Mouse (Mus musculus) kidney, adult 18-20 months (tissue): Measurements from ENCODE around the gene Cdk14.

Source experiments
- DNase-seq: peaks from one replicate; pipeline ENCODE4 v3.0.0; 2021

Gene Cdk14

DNA sequence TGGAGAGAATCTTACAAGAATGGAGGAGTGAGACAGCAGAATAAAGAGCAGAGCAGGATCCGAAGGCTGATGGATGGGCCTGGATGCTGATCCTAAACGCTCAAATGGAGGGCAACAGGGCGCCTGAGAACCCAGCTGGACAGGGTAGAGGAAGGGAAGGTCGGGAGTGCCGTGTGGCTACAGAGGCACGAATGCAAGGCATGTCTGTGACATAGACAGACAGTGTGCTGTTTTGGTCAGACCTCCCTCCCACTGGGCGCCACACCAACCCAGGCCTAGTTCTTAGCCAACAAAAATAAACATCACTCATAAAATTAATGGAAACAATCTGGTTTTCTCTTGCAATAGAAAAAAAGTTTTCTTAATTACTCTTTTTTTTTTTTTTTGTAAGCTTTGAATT is 594.2 kb downstream of the Cdk14 start:
- DNase-seq: peak; percentile 31

- no peak for DNase-seq
These were observed 595.0 kb downstream of the Cdk14 start for GRCm38 (mm10) chr5:4825076-4825475.

- DNase-seq: no peak
These were observed 595.9 kb downstream of the Cdk14 start for GRCm38 (mm10) chr5:4824171-4824570.

DNA sequence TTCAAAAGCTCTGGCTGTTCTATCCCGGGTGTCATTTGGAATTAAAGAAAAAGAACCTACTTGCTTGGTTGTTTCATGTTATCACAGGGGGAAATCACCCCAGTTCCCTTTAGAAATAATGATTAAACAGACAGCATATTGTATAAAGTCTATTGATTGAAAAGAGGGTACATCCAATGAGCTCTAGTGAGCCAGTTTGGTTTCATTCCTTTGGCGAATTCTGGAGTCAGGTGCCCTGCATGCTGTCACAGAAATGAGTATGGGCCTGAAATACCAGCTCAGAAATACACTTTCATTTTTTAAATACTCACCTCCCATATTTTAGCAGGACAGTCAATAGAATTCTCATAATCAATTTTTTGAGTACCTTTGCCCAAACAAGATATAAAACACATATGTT is 598.1 kb downstream of the Cdk14 start:
- DNase-seq: no peak

- no peak for DNase-seq
These were observed 598.7 kb downstream of the Cdk14 start for GRCm38 (mm10) chr5:4821368-4821771.

- DNase-seq: no peak
These were observed 603.1 kb downstream of the Cdk14 start for GRCm38 (mm10) chr5:4816981-4817380.

- DNase-seq: no peak
These were observed 605.5 kb downstream of the Cdk14 start for GRCm38 (mm10) chr5:4814465-4815204.

DNA sequence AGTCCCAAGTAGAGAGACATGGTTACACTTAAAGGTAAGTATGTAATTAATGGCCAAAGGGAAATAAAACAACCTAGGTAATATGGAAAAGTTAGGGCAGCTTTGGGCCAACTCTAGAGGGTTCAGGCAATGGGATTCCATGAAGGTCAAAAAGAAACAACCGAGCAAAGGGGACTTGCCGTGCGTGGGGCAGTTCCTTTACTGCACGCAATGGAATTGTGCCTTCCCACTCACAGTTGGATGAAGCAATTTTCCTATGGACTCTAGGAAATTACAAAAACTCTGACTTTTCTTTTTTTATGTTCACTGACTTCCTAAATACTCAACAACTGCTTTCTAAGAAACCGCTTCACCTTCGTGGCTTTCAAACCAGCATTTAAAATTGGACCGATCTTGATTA is 606.8 kb downstream of the Cdk14 start:
- DNase-seq: no peak

GRCm38 (mm10) chr5:4812036-4812729 is 607.9 kb downstream of the Cdk14 start:
- no peak for DNase-seq

GRCm38 (mm10) chr5:4805228-4805627 is 614.9 kb downstream of the Cdk14 start:
- DNase-seq: peak; percentile 22

DNA sequence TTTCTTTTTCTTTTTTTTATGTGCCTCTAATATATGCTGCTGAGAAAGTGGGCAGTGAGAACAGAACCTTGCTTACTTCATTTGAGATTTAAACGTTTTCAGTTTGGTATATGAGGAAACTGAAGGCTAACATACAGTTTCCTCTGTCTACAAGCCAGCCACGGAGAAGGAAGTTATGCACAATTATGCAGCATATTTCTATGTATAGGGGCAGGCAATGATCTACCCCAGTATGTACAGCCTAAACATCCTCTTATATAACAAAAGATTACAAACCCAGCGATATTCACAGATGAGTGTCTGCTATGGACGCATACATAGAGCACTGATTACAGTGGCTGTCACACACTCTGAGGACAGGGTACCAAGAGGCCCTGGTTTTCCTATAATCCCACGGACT is 616.4 kb downstream of the Cdk14 start:
- no peak for DNase-seq

DNA sequence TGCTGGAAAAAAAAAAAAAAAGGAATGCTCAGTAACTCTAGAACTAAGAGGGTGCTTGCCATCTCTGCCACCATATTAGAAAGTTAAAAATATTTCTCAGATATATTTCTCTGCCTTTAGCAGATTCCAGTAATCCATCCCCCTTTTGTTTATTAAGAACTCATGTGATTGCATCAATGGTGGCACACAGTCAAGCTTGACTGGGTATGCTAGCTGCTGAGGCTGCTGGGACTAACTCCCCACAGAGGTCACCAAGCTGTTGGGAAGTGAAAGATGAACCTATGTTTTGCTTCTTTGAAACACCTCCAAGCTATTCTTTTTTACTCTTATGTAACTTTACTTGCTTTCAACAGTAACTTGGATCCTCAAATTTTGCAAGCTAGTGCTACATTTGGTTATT is 618.1 kb downstream of the Cdk14 start:
- no peak for DNase-seq

GRCm38 (mm10) chr5:4801096-4801850 is 618.8 kb downstream of the Cdk14 start:
- DNase-seq: no peak

DNA sequence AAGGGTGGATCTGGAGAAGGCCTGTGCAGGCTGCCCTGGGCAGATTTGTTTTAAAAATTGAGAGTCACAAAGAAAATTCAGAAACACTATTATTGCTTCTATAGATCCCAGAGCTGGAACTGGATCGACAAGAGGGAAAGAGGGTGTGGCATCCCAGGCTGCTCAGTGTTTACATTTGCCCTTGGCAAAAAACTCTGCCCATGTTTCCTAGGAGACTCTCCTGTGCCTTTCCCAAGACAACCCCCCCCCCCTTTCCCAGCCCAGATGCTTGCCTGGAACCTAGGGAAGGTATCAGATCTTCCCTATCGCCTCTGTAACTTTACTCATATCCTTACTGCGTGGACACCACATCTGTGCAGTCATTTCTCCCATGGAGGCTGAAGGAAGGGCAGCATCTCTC is 628.9 kb downstream of the Cdk14 start:
- DNase-seq: no peak

GRCm38 (mm10) chr5:4790265-4790664 is 629.8 kb downstream of the Cdk14 start:
- no peak for DNase-seq

DNA sequence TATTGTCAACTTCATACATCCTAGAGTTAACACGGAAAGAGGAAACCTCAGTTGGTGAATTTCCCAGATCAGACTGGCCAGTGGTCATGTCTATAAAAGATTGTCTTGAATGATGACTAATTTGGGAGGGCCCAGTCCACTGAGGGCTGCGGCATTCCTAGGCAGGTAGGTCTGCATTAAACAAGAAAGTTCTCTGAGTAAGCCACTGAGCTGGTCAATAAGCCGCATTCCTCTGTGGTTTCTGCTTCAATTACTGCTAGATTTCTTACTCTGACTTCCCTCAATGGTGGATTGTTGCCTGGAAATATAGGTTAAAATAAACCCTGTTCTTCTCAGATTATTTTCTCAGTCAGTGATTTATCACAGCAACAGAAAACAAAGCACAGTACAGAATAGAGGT is 631.6 kb downstream of the Cdk14 start:
- DNase-seq: no peak

GRCm38 (mm10) chr5:4786816-4787215 is 633.3 kb downstream of the Cdk14 start:
- no peak for DNase-seq

DNA sequence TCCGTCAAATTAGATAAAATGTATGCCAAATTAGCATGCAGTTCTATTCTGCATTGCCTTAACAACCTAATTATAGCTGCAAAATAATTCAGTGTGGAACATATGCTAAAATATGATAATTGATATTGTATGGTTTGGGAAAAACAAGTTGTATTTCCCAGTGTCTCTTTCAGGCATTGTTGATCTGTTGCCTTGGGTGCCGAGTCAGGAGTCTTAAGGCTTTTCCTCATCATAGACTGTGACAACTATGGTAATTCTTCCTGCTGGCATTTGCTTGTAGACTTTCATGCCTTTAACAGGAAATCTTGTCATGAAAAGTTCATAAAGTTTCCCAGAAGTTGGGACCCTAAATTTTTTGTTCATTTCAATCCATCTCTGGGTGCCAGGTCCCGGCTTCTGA is 641.8 kb downstream of the Cdk14 start:
- DNase-seq: no peak

DNA sequence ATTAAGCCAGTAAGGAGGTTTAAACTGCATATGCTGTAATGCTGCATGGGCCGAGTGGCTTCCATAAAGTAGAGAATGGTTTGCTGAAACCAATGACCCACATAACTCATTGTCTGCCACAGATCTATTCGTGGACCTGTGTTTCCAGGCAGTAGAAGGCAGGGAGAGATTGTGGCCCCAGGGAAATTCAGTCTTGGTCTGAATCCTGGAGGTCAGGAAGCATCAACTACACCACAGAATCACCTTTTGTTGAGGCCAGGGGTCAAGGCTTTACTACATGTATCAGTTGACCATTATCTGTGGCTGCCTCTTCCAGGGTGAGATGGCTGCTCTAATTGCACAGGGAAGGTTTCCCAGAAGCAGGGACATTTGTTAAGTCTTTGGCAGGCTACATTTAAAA is 643.6 kb downstream of the Cdk14 start:
- DNase-seq: no peak

DNA sequence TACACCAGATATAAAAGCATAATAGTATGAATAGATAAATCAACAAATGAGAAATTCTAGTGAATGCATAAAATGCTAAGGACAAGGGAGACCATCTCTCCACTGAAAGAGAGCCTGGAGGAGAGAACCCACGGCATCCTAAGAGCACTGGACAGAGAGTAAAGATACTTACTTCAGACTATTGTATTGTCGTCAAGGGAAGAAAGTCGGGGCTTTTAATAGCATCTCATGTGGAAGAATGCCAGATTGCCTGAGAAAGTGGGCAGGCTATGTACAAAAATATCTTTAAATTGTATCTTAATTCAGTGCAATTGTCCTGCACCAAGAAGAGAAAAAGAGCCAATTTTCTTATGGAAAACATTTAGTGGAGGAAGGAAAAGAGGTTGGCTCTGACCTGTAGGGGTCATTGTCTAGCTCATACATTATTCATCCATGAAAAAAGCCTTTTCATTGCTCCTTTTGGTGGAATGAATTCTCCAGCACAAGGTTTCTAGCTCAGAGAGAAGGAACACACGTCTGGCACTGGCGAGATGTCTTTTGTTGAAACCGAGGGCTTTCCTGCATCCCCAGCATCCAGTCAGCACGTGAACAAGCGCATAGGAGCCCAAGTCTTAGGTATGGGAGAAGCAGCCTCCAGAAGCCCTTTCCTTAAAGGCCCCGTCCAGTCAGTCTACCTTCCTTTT is 646.9 kb downstream of the Cdk14 start:
- DNase-seq: no peak

DNA sequence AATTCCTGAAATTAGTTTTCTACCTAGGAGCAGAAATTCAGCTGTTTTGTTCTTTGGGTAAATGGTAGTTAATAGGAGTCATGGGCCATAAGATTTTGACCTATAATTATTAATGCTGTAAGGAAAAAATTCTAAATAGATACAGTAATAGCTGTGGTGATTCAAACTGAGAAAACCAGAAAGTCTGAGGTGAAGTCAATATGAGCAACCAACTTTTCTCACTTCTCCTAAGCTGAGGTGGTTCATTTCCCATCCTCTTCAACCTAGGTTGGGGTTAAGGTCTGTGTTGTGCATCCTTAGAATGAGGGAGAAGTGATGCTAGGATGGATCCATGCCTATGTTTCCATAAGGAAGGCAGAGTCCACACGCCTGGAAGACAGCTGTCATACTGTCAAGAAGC is 649.5 kb downstream of the Cdk14 start:
- no peak for DNase-seq

GRCm38 (mm10) chr5:4767896-4768295 is 652.2 kb downstream of the Cdk14 start:
- DNase-seq: no peak

GRCm38 (mm10) chr5:4766719-4767118 is 653.4 kb downstream of the Cdk14 start:
- DNase-seq: no peak
